ENCODE assay signal across 9 mouse cellular contexts in the genomic region with DNA sequence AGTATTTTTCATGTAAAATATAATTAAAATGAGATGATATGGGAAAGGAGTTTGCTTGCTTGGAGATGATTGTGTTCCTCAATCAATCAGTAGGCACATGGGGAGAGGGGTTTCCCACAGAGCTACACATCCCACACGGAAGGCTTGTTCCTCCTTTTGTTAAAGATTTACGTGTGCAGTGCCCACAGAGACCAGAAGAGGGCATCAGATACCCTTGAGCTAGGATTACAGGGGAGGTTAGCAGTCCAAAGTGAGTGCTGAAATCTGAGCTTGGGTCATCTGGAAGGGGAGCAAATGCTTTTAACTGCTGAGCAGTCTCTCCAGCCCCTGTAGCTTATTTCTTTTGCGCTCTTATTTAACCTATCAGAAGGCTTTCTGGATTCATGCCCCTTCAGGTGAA. TPM values are rescaled to one million over a fixed set of nuclear protein-coding genes. Genes with fewer than 3 reads are reported as not detected.
DNase-seq lines count a peak whose midpoint lies in the region; ATAC-seq and TF ChIP-seq lines count a peak whose summit lies in the region.
"Had no signal": no experiment of that assay in that cellular context is flagged by ENCODE, and none has a peak within 500 bp of the region (broad histone marks: within the 10 kb centered on the region; RNA-seq: fewer than 3 reads in every experiment).

No protein-coding gene starts in this region.

- peak; percentile 63 for TF ChIP-seq CTCF in kidney, adult 2 months (conservative IDR thresholded peaks at IDR 0.05; ENCODE audit: insufficient read depth, insufficient read length, low read depth, low read length)
- TF ChIP-seq CTCF in small intestine, adult 2 months (IDR thresholded peaks at IDR 0.05; ENCODE audit: extremely low read depth, insufficient read length, insufficient replicate concordance, low read depth, low read length) = peak; percentile 40; the same call in 1 of the 2 replicates

- no peaks in the 10 kb centered on the region for H3K4me1 ChIP-seq in kidney, adult 2 months (ENCODE audit: control insufficient read depth, insufficient read depth, low read length)
- no peaks in the 10 kb centered on the region for H3K4me1 ChIP-seq in kidney, embryonic 14.5 days (ENCODE audit: control insufficient read depth, insufficient read depth, low read length)
- no peaks in the 10 kb centered on the region for H3K4me1 ChIP-seq in small intestine, adult 2 months (ENCODE audit: control insufficient read depth, insufficient read depth, insufficient read length, low read length)

- no peak overlapping the region for H3K9ac ChIP-seq in kidney, embryonic 14.5 days (ENCODE audit: low read depth, low read length)

- no peak overlapping the region for H3K4me2 ChIP-seq in kidney, embryonic 14.5 days (replicated peaks; ENCODE audit: low read depth, low read length)

- H3K27me3 ChIP-seq in kidney, adult 2 months (replicated peaks; ENCODE audit: control insufficient read depth, insufficient read depth, low read length) = no peaks in the 10 kb centered on the region
- H3K27me3 ChIP-seq in kidney, embryonic 14.5 days (ENCODE audit: control insufficient read depth, insufficient read depth, low read length) = no peaks in the 10 kb centered on the region
- H3K27me3 ChIP-seq in small intestine, adult 2 months (ENCODE audit: control insufficient read depth, insufficient read depth, low read length) = no peaks in the 10 kb centered on the region

- H3K4me3 ChIP-seq in kidney, adult 2 months (ENCODE audit: insufficient read depth, low read depth, low read length) = no peak overlapping the region
- no peak overlapping the region for H3K4me3 ChIP-seq in kidney, embryonic 14.5 days (ENCODE audit: low read length)
- no peak overlapping the region for H3K4me3 ChIP-seq in small intestine, adult 2 months (ENCODE audit: low read depth, low read length)
- H3K4me3 ChIP-seq: megakaryocyte, embryonic 14.5 days had no signal

- H3K27ac ChIP-seq in kidney, adult 2 months (ENCODE audit: insufficient read depth, low read depth, low read length) = no peak overlapping the region
- no peak overlapping the region for H3K27ac ChIP-seq in kidney, embryonic 14.5 days (ENCODE audit: low read depth, low read length)
- H3K27ac ChIP-seq in small intestine, adult 2 months (ENCODE audit: insufficient read depth, low read depth, low read length) = no peak overlapping the region

- ATAC-seq in kidney, embryonic 14.5 days (ENCODE audit: low FRiP score, low TSS enrichment) = no peak

- no peaks in the 10 kb centered on the region for H3K9me3 ChIP-seq in kidney, embryonic 14.5 days (ENCODE audit: control insufficient read depth, low read length)

- peak; percentile 40 for DNase-seq in adrenal gland, adult 2 months
- DNase-seq in adrenal gland, adult 8-10 months = no peak
- DNase-seq in kidney, adult 2 months = peak; percentile 28
- DNase-seq in c-Kit-negative CD71-positive TER-119-positive erythroid progenitor cells, embryonic 14.5 days (ENCODE audit: low read depth, low spot score) = peak; percentile 36
- DNase-seq in kidney, postnatal 36 days = peak; percentile 37 to 70
- DNase-seq in MN1 (ENCODE audit: low spot score) = no peak

- TF ChIP-seq POLR2A in kidney, adult 2 months (IDR thresholded peaks at IDR 0.05; ENCODE audit: low read depth, low read length) = no peak
- TF ChIP-seq POLR2A in small intestine, adult 2 months (IDR thresholded peaks at IDR 0.05; ENCODE audit: low read depth, low read length) = no peak

- no peaks in the 10 kb centered on the region for H3K36me3 ChIP-seq in kidney, adult 2 months (ENCODE audit: control insufficient read depth, insufficient read depth, low read length)
- no peaks in the 10 kb centered on the region for H3K36me3 ChIP-seq in kidney, embryonic 14.5 days (ENCODE audit: control insufficient read depth, insufficient read depth, low read length)
- H3K36me3 ChIP-seq in small intestine, adult 2 months (ENCODE audit: control insufficient read depth, insufficient read depth, low read length) = no peaks in the 10 kb centered on the region

- 49% methylated on average over 3 of the region's 3 CpGs for WGBS in kidney, adult 2 months
- WGBS in kidney, embryonic 14.5 days = 28% methylated on average over 3 of the region's 3 CpGs
- WGBS in small intestine, adult 2 months = 34% methylated on average over 3 of the region's 3 CpGs

RNA-seq across cellular contexts. Expression of a gene that starts 5.0 kb away (rescaled TPM):
- total RNA-seq in adrenal gland, adult 2 months (2021) = not detected
- polyA plus RNA-seq in adrenal gland, adult 2 months (2012; rRNA removed) = not detected in 2 replicates
- not detected for total RNA-seq in adrenal gland, adult 8-10 months (2022)
- polyA plus RNA-seq in kidney, adult 2 months (2012; rRNA removed) = not detected in 2 replicates
- polyA plus RNA-seq in kidney, embryonic 14.5 days (2014; fragmentation: Nextera tagmentation; extraction: Ambion mirVana) = not detected in 2 replicates
- polyA plus RNA-seq in small intestine, adult 2 months (2012; rRNA removed) = not detected in 2 replicates

RNA-seq across cellular contexts. Expression of a gene that starts 7.5 kb away (rescaled TPM):
- total RNA-seq in adrenal gland, adult 2 months (2021) = 1 to 10 TPM in 1 of 2 experiments, under 1 TPM in 1; 0.78 to 1.6 TPM
- polyA plus RNA-seq in adrenal gland, adult 2 months (2012; rRNA removed) = 1.7 and 1.9 TPM in 2 replicates
- total RNA-seq in adrenal gland, adult 8-10 months (2022) = 1 to 10 TPM in 3 of 4 experiments, under 1 TPM in 1; 0.75 to 2.9 (median 2.3) TPM
- polyA plus RNA-seq in kidney, adult 2 months (2012; rRNA removed) = 1.1 and 1.5 TPM in 2 replicates
- 1.9 and 2.6 TPM in 2 replicates for polyA plus RNA-seq in kidney, embryonic 14.5 days (2014; fragmentation: Nextera tagmentation; extraction: Ambion mirVana)
- 0.30 and 1.5 TPM in 2 replicates for polyA plus RNA-seq in small intestine, adult 2 months (2012; rRNA removed)

RNA-seq across cellular contexts. Expression of a gene that starts 59.5 kb away (rescaled TPM):
- 100 to 1,000 TPM in 1 of 2 experiments, 10 to 100 TPM in 1; 82.3 to 174 TPM for total RNA-seq in adrenal gland, adult 2 months (2021)
- polyA plus RNA-seq in adrenal gland, adult 2 months (2012; rRNA removed) = 73.5 and 104 TPM in 2 replicates
- 100 to 1,000 TPM in 3 of 4 experiments, 10 to 100 TPM in 1; 99.2 to 142 (median 122) TPM for total RNA-seq in adrenal gland, adult 8-10 months (2022)
- polyA plus RNA-seq in kidney, adult 2 months (2012; rRNA removed) = 35.0 and 36.6 TPM in 2 replicates
- 36.0 and 62.8 TPM in 2 replicates for polyA plus RNA-seq in kidney, embryonic 14.5 days (2014; fragmentation: Nextera tagmentation; extraction: Ambion mirVana)
- polyA plus RNA-seq in small intestine, adult 2 months (2012; rRNA removed) = 8.2 and 18.7 TPM in 2 replicates

Comparison
In these comparisons a context has a peak if more than half of its experiments do, and no peak if none do; other contexts are left out.
1. DNase-seq: peak in adrenal gland, adult 2 months (single experiment), kidney, adult 2 months (single experiment), c-Kit-negative CD71-positive TER-119-positive erythroid progenitor cells, embryonic 14.5 days (single experiment) and kidney, postnatal 36 days (2 of 2); none in adrenal gland, adult 8-10 months (single experiment) and MN1 (single experiment).